Mouse (Mus musculus): ENCODE data around the gene Vat1l. TPM values are rescaled to one million over a fixed set of nuclear protein-coding genes. Genes with fewer than 3 reads are reported as not detected.

The Vat1l gene
- polyA plus RNA-seq, 1 experiment, result 108 TPM

DNA sequence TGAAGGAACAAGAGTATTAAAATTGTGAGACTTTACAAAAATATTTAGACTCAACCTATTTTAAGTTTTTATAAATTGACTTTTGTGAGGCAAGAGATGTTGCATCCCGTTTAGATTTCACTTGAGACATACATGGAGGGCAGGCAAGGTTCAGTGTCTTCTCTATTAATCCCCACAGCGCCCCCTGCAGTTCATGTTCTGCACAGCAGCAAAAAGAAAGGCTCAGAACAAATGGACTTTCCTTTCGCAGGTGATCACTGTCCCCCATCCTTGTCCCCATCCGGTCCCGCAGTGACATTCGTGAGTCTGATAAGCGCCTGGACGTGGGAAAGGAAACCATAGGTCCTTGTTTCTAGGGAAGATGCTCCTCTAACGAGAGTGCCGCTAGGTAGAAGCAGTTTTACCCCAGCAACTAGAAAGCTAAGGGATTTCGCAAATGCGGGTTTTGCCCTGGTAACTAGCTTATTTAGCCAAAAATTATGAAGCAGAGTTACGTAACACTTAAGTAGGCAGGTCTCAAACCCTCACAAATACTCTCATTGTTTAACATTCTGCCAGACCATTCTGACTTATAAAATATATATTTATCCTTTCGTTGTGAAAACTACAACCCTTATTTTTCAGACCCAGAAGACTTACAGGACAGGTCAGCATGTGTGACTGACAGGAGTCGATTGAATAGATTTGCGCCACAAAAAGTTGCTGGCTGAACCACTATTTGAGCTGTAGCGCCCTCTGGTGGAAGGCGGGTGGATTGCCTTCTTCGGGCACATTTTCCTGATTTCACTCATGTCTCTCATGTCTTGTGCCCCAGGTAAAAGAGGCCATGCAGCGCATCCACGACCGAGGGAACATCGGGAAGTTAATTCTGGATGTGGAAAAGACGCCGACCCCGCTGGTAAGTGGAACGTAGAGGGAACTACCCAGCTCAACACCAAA lies 163.9 kb downstream of the Vat1l start:
- Histone ChIP-seq H3K4me1 (ENCODE audit: control insufficient read depth, insufficient read depth, low read length) (no peaks in the 10 kb centered on the region), H3K27ac (ENCODE audit: insufficient read depth, low read length) (no peak overlapping the region), H3K4me3 (replicated peaks; ENCODE audit: insufficient read depth, low read depth, low read length) (peak overlapping the region; percentile 42), H3K27me3 (ENCODE audit: control insufficient read depth, insufficient read depth, low read length) (no peaks in the 10 kb centered on the region)
- WGBS, result 33% methylated on average over 27 of the region's 27 CpGs
- TF ChIP-seq CTCF (IDR thresholded peaks at IDR 0.05; ENCODE audit: borderline replicate concordance, insufficient read depth, low read depth, low read length), result peak; percentile 88
- TF ChIP-seq POLR2A (IDR thresholded peaks at IDR 0.05; ENCODE audit: borderline replicate concordance, insufficient read depth, low read length), result no peak
- DNase-seq, result peak; percentile 81 to 91

DNA sequence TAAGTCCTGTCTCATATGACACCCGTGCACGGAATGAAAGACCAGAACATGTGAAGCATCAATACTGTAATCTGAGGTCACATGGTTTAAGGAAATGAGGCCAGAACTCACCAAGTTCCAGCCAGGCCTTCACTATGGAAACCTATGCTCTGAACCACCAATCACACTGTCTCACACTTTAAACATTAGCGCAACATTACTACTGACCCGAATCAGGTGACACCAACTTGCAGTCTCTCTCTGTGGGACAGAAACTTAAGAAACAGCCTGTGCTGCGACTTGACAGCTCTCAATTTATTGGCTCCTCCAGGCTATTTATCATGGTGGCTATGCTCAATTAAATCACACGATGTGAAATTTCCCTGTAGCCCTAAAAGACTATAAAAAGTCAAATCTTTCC lies 169.0 kb downstream of the Vat1l start:
- TF ChIP-seq CTCF (IDR thresholded peaks at IDR 0.05; ENCODE audit: borderline replicate concordance, insufficient read depth, low read depth, low read length), result no peak
- TF ChIP-seq POLR2A (IDR thresholded peaks at IDR 0.05; ENCODE audit: borderline replicate concordance, insufficient read depth, low read length), result no peak
- no peak for DNase-seq
- no peaks in the 10 kb centered on the region for H3K4me1 ChIP-seq (ENCODE audit: control insufficient read depth, insufficient read depth, low read length)
- WGBS, result 84% methylated on average over 6 of the region's 6 CpGs
- H3K4me3 ChIP-seq (replicated peaks; ENCODE audit: insufficient read depth, low read depth, low read length), result no peak overlapping the region
- no peak overlapping the region for H3K27ac ChIP-seq (ENCODE audit: insufficient read depth, low read length)
- no peaks in the 10 kb centered on the region for H3K27me3 ChIP-seq (ENCODE audit: control insufficient read depth, insufficient read depth, low read length)

DNA sequence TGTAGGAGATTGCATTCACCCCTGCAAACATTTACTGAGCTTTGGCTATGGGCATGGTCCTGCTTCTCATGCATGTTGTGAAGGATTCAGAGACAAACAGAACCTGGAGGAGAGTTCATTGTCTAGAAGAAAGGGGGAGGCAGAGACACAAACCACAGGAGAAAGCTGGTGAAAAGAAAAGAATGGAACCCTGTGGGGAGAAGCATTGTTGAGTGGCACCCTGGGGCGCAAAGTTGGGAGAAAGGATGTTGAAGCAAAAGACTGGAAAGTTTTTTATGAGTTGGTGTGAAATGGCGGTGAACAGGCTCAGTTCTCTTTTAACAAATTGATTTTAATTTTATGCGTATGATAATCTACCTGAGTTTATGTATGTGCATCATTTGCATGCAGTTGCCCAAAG lies 178.8 kb downstream of the Vat1l start:
- Histone ChIP-seq H3K27me3 (ENCODE audit: control insufficient read depth, insufficient read depth, low read length) (no peaks in the 10 kb centered on the region), H3K4me3 (replicated peaks; ENCODE audit: insufficient read depth, low read depth, low read length) (no peak overlapping the region), H3K4me1 (ENCODE audit: control insufficient read depth, insufficient read depth, low read length) (no peaks in the 10 kb centered on the region), H3K27ac (ENCODE audit: insufficient read depth, low read length) (no peak overlapping the region)
- WGBS, result 61% methylated on average over 3 of the region's 3 CpGs
- DNase-seq, result no peak
- TF ChIP-seq CTCF (IDR thresholded peaks at IDR 0.05; ENCODE audit: borderline replicate concordance, insufficient read depth, low read depth, low read length) (no peak), POLR2A (IDR thresholded peaks at IDR 0.05; ENCODE audit: borderline replicate concordance, insufficient read depth, low read length) (no peak)

DNA sequence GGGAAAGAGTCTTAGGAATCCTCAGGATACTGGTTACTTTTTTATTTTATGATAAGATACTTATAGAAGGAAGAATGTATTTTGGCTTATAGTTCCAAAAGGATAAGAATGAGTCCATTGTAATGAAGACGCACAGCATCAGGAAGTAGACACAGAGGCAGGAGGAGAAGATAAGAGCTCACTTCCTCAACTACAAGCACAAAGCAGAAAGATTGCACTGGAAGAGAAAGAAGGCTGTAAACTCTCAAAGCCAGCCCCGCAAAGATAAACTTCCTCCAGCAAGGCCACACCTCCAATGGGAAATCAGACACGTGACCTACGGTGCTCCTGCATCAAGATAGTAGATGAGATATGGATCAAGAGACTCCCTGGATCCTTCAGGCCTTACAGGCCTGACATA lies 182.1 kb downstream of the Vat1l start:
- Histone ChIP-seq H3K4me1 (ENCODE audit: control insufficient read depth, insufficient read depth, low read length) (no peaks in the 10 kb centered on the region), H3K27me3 (ENCODE audit: control insufficient read depth, insufficient read depth, low read length) (no peaks in the 10 kb centered on the region), H3K27ac (ENCODE audit: insufficient read depth, low read length) (no peak overlapping the region), H3K4me3 (replicated peaks; ENCODE audit: insufficient read depth, low read depth, low read length) (no peak overlapping the region)
- WGBS, result 91% methylated on average over 4 of the region's 4 CpGs
- TF ChIP-seq POLR2A (IDR thresholded peaks at IDR 0.05; ENCODE audit: borderline replicate concordance, insufficient read depth, low read length), result no peak
- TF ChIP-seq CTCF (IDR thresholded peaks at IDR 0.05; ENCODE audit: borderline replicate concordance, insufficient read depth, low read depth, low read length), result no peak
- DNase-seq, result no peak

DNA sequence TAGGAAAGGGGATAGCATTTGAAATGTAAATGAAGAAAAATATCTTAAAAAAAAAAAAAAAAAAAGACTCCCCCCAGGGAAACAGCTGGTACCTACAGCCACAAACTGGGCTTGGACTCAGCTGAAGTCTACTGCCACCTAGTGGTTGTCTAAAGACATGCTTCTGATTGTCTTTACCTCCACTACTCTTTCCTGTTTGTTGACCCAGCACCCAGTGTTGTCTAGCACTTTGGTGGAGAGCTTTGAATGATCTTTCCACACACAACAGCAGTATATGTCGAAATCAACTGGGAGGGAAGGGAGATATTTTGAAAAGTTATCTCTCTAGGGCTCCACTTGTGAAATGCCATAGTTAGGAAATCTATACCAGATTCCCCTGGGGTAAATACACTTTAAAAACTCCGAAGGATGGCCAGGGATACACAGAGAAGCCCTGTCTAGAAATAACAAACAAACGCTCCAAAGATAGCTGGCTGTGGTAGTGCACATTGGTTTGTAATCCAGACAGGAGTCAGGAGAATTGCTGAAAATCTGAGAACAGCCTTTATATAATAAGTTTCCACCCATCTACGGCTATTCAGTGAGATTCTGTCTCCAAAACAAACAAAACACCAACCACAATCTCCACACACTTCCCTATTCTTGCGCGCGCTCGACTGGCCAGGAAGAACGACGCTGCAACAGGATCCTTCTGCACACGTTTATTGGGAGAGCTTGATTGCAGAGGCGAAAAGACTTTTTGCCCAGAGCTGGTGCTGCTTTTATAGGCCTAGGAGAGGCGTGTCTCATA lies 185.2 kb downstream of the Vat1l start:
- TF ChIP-seq CTCF (IDR thresholded peaks at IDR 0.05; ENCODE audit: borderline replicate concordance, insufficient read depth, low read depth, low read length) (peak; percentile 51; the same call in 1 of the 2 replicates), POLR2A (IDR thresholded peaks at IDR 0.05; ENCODE audit: borderline replicate concordance, insufficient read depth, low read length) (no peak)
- Histone ChIP-seq H3K4me1 (ENCODE audit: control insufficient read depth, insufficient read depth, low read length) (no peaks in the 10 kb centered on the region), H3K27me3 (ENCODE audit: control insufficient read depth, insufficient read depth, low read length) (no peaks in the 10 kb centered on the region), H3K27ac (ENCODE audit: insufficient read depth, low read length) (no peak overlapping the region), H3K4me3 (replicated peaks; ENCODE audit: insufficient read depth, low read depth, low read length) (no peak overlapping the region)
- 93% methylated on average over 12 of the region's 13 CpGs for WGBS
- no peak for DNase-seq

DNA sequence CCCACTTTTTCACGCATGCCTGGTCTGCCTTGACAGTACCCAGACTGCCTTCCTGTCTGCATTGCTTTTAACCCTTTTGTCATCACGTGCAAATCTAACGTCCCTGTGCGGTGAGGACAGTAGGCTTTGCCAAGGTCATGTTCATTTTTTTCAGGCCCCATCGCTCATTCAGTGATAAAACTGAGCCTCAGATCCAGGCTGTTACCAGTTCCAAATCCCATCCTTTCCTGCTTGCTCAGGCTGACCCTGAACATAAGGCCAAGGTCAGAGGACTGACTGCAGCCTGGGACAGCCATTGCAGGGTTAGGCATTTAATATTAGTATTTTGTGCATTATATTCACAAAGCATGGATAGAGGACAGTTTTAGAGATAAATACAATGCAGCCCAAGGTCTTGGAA lies 192.9 kb downstream of the Vat1l start:
- no peak overlapping the region for H3K4me3 ChIP-seq (replicated peaks; ENCODE audit: insufficient read depth, low read depth, low read length)
- no peaks in the 10 kb centered on the region for H3K4me1 ChIP-seq (ENCODE audit: control insufficient read depth, insufficient read depth, low read length)
- TF ChIP-seq CTCF (IDR thresholded peaks at IDR 0.05; ENCODE audit: borderline replicate concordance, insufficient read depth, low read depth, low read length), result no peak
- TF ChIP-seq POLR2A (IDR thresholded peaks at IDR 0.05; ENCODE audit: borderline replicate concordance, insufficient read depth, low read length), result no peak
- no peaks in the 10 kb centered on the region for H3K27me3 ChIP-seq (ENCODE audit: control insufficient read depth, insufficient read depth, low read length)
- no peak for DNase-seq
- WGBS, result 87% methylated on average over 5 of the region's 5 CpGs
- H3K27ac ChIP-seq (ENCODE audit: insufficient read depth, low read length), result no peak overlapping the region

DNA sequence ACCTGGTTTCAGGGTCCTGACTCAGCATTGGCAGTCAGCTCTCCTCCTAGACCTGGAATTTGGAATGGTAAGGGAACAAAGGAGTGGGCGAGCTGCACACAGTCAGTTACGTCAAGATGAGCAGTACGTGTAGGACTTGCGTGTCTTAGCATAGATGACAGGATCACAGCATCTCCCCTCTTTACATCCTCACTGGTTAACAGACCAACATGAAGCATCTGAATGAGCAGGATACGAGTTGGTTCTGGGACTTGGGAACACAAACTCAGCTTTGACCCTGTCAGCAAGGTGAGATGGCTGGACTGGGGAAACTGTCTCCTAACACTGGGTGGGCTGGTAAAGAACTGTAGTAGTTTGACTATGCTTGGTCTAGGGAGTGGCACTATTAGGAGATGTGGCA lies 193.9 kb downstream of the Vat1l start:
- 92% methylated on average over 5 of the region's 5 CpGs for WGBS
- H3K4me1 ChIP-seq (ENCODE audit: control insufficient read depth, insufficient read depth, low read length), result no peaks in the 10 kb centered on the region
- H3K27ac ChIP-seq (ENCODE audit: insufficient read depth, low read length), result no peak overlapping the region
- DNase-seq, result no peak
- H3K4me3 ChIP-seq (replicated peaks; ENCODE audit: insufficient read depth, low read depth, low read length), result no peak overlapping the region
- H3K27me3 ChIP-seq (ENCODE audit: control insufficient read depth, insufficient read depth, low read length), result no peaks in the 10 kb centered on the region
- TF ChIP-seq POLR2A (IDR thresholded peaks at IDR 0.05; ENCODE audit: borderline replicate concordance, insufficient read depth, low read length) (no peak), CTCF (IDR thresholded peaks at IDR 0.05; ENCODE audit: borderline replicate concordance, insufficient read depth, low read depth, low read length) (no peak)
